Mouse (Mus musculus) stomach, embryonic 14.5 days (tissue): ENCODE results near the gene Syncrip. TPM values are rescaled to one million over a fixed set of nuclear protein-coding genes. Genes with fewer than 3 reads are reported as not detected.
"Not testable (repeated sequence)": the region's sequence is repeated elsewhere in the genome, so short reads cannot be mapped to it uniquely, and the experiment has no call there.

Source experiments
- ATAC-seq: fragments of 200-750 bp; cut with Nextera tagmentation; 2 replicates; pipeline ENCODE4 v1.8.0; 2017; ENCODE audit warnings: low read depth, moderate TSS enrichment; ENCODE audit not compliant: insufficient number of reproducible peaks, insufficient read depth, low FRiP score
- H3K27ac ChIP-seq: fragments of 300-500 bp; sonication (generic); 2 replicates; pipeline ENCODE4 v1.5.1; 2014; ENCODE audit warnings: mild to moderate bottlenecking, low read length, moderate library complexity, mixed read lengths
- H3K27me3 ChIP-seq: fragments of 300-500 bp; sonication (generic); 2 replicates; pipeline ENCODE4 v1.6.1; 2014; ENCODE audit warnings: low read length, control low read depth, mixed read lengths; ENCODE audit not compliant: control insufficient read depth, insufficient read depth
- H3K36me3 ChIP-seq: fragments of 300-500 bp; sonication (generic); 2 replicates; pipeline ENCODE4 v1.6.1; 2014; ENCODE audit warnings: mild to moderate bottlenecking, control low read depth, low read length, moderate library complexity, mixed read lengths; ENCODE audit not compliant: control insufficient read depth, insufficient read depth
- H3K4me1 ChIP-seq: fragments of 300-500 bp; sonication (generic); 2 replicates; pipeline ENCODE4 v1.6.1; 2014; ENCODE audit warnings: low read length, control low read depth, mixed read lengths; ENCODE audit not compliant: control insufficient read depth, insufficient read depth
- H3K4me2 ChIP-seq: fragments of 300-500 bp; sonication (generic); replicated peaks from 2 replicates; pipeline ENCODE4 v1.6.1; 2014; ENCODE audit warnings: low read depth, low read length, control low read depth
- H3K4me3 ChIP-seq: fragments of 300-500 bp; sonication (generic); 2 replicates; pipeline ENCODE4 v1.5.1; 2014; ENCODE audit warnings: low read depth, low read length, control low read depth
- H3K9ac ChIP-seq: fragments of 300-500 bp; sonication (generic); replicated peaks from 2 replicates; pipeline ENCODE4 v1.6.1; 2014; ENCODE audit warnings: low read depth, mild to moderate bottlenecking, control low read depth, low read length, moderate library complexity, mixed read lengths
- H3K9me3 ChIP-seq: fragments of 300-500 bp; sonication (generic); 2 replicates; pipeline ENCODE4 v1.6.1; 2016; ENCODE audit warnings: low read depth, low read length, control low read depth; ENCODE audit not compliant: control insufficient read depth
- WGBS: fragments of 180-500 bp; shearing (Covaris S2); extraction: QIAGEN DNeasy Blood & Tissue Kit; methylation state at CpG from one replicate; pipeline ENCODE4 v1.1.7; 2014; 5-methylcytosine and 5-hydroxymethylcytosine counted together
- polyA plus RNA-seq: library from polyadenylated mRNA; unstranded; fragments of >200 nt; fragmentation: Nextera tagmentation; extraction: Ambion mirVana; gene quantifications from 2 replicates; pipeline ENCODE4 v1.2.1, GENCODE M21; 2014

Syncrip gene
- 123 and 135 TPM in 2 replicates for polyA plus RNA-seq

DNA sequence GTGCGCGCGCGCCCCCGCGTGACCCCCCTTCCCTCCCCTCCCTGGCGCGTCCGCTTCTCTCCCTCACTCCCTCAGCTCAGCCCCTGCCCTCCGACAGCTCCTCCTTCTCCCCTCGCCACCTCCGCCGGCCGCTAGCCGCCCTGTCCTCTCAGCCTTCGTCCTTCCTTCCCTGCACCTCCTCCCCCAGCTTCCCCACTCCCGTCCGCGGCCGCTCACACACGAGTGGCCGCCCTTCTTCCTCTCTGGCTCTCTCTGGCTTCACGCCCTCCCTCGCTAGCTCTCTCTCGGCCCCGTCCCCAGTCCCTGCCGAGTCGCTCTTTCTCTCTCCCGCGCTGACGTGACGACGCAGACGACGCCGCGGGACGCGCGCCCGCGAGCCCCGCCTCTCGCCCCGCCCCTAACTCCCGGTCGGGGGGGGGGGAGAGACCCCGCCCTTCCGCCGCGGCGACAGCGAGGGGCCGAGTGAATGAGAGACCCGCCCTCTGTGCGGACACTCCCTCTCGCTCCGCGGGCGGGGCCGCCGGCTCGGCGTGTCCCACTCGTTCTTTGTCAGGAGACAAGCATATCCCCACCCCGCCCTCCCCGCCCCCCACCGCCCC lies at the start of gene Syncrip:
TSS of gene Syncrip (minus strand) at position 345 of the 599 bp plus-strand sequence.
- not testable (repeated sequence) for H3K9me3 ChIP-seq, H3K27me3 ChIP-seq, H3K36me3 ChIP-seq
- peaks cover 16% of the 10 kb centered on the region; the same call in 1 of the 2 replicates for H3K4me1 ChIP-seq
- peak within 1 kb of the TSS; percentile 99 for H3K27ac ChIP-seq
- ATAC-seq, result peak; percentile 95
- H3K4me2 ChIP-seq, result peak within 1 kb of the TSS; percentile 81
- peak within 1 kb of the TSS; percentile 93 for H3K4me3 ChIP-seq
- under 1% methylated on average over 43 of the region's 68 CpGs for WGBS
- peak within 1 kb of the TSS; percentile 99 for H3K9ac ChIP-seq

DNA sequence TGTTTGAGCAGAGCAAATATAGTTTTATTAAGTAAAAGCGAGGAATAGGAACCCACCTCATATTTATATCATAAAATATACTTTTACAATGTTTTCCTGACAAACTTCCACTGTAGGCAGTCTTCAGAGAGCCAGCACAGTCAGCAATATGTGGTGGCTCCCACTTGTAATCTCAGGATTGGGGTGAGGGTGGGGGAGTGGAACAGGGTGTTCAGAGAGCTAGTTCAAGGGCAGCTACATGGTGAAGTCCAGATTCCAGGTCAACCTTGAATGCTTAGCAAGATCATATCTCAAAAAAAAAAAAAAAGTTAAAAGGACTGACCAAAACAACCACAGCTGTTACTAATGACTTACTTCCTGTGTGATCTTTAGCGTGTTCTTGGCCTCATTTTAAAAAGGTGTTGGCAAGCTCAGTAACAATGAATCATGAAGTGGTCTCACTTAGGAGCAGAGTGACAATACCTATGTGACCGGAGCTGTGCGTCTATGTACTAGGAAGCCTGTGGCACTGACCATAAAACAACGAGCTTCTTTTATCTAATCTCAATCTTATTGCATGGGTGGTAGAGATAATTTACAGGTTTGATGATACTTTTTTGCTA lies 47.7 kb upstream of the Syncrip start:
- H3K9me3 ChIP-seq, result no peaks in the 10 kb centered on the region
- 60% methylated on average over 5 of the region's 5 CpGs for WGBS

DNA sequence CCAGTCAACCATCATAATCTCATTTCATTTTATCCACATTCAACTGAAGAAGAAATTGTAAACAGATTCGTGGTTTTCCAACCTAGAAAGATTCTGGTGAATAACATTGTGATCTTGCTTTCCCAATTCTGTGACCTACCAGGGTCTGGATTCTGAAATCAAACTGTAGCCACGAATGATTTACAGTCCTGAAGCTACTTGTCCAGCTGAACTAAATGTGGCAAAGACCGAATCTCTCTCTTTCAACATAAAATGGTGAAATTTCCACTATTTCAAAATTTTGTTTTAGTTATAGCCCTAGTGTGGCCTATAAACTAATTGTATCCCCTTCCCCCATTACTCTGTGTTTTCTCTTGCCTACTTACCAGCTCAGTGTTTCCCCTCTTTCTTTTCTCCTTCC lies 47.2 kb upstream of the Syncrip start:
- H3K9ac ChIP-seq, result no peak overlapping the region
- no peak for ATAC-seq
- no peak overlapping the region for H3K27ac ChIP-seq
- H3K4me2 ChIP-seq, result no peak overlapping the region
- no peaks in the 10 kb centered on the region for H3K27me3 ChIP-seq
- no peaks in the 10 kb centered on the region for H3K4me1 ChIP-seq
- WGBS, result 79% methylated on average over 3 of the region's 3 CpGs
- H3K4me3 ChIP-seq, result no peak overlapping the region
- no peaks in the 10 kb centered on the region for H3K9me3 ChIP-seq
- H3K36me3 ChIP-seq, result no peaks in the 10 kb centered on the region

More for the DNA sequence above, 47.7 kb upstream of the Syncrip start:
- H3K4me3 ChIP-seq, result no peak overlapping the region
- H3K27me3 ChIP-seq, result no peaks in the 10 kb centered on the region
- no peak overlapping the region for H3K27ac ChIP-seq
- H3K9ac ChIP-seq, result no peak overlapping the region
- ATAC-seq, result no peak
- no peaks in the 10 kb centered on the region for H3K4me1 ChIP-seq
- H3K36me3 ChIP-seq, result no peaks in the 10 kb centered on the region
- no peak overlapping the region for H3K4me2 ChIP-seq

DNA sequence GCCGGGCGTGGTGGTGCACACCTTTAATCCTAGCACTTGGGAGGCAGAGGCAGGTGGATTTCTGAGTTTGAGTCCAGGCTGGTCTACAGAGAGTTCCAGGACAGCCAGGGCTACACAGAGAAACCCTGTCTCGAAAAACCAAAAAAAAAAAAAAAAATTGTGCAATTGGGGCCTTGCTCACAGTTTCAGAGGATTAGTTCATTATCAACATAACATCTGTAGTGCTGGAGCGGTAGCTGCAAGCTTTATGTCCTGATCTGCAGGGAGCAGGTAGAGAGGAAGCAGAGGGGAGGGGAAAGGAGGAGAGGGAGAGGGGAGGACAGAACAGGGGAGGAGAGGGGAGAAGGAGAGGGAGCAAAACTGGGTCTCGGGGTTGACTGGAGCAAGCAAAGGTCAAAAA lies 46.4 kb upstream of the Syncrip start:
- H3K4me2 ChIP-seq, result no peak overlapping the region
- no peak for ATAC-seq
- H3K4me3 ChIP-seq, result no peak overlapping the region
- H3K4me1 ChIP-seq, result no peaks in the 10 kb centered on the region
- H3K9me3 ChIP-seq, result no peaks in the 10 kb centered on the region
- H3K9ac ChIP-seq, result no peak overlapping the region
- H3K36me3 ChIP-seq, result no peaks in the 10 kb centered on the region
- H3K27ac ChIP-seq, result no peak overlapping the region
- WGBS, result 87% methylated on average over 5 of the region's 5 CpGs
- no peaks in the 10 kb centered on the region for H3K27me3 ChIP-seq

DNA sequence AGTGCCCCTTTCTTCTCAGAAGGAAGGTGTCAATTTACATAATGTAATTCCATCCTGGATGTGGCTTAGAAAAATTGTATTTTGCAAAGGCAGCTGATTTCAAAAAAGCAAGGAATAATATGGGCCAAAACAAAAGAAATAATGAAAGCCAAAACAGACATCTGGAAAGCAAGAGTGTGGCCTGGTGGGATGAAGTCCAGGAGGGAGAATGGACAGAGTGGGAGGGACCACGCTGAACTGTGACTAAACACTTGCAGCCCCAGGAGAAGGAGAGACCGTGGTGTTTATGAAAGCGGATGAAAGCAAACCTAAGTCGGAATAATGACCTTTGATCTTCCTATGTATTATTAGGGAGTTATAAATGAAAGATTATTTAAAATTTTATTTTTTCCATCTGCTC lies 45.6 kb upstream of the Syncrip start:
- WGBS, result 76% methylated on average over 4 of the region's 4 CpGs
- ATAC-seq, result no peak
- H3K9ac ChIP-seq, result no peak overlapping the region

DNA sequence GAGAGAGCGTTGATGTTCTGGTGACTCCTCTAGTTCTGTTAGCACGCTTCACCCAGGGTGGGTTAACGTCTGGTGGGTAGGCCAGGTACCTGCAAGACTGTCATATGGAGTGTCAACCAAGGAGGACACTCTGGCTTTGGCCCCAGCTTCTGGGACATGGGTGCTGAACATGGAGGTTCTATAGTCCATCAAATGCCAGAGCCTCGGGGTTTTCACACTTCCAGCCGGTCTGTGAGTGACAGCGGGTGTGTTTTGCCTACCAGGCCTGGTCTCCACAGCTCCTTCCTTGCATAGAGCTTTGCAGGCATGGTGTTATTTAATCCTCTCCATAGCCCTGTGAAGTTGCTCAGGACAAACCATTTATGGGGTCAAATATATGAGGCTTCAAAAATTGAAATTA lies 43.0 kb upstream of the Syncrip start:
- H3K4me3 ChIP-seq, result no peak overlapping the region
- peaks cover 6% of the 10 kb centered on the region; the same call in 1 of the 2 replicates for H3K4me1 ChIP-seq
- H3K27ac ChIP-seq, result no peak overlapping the region
- ATAC-seq, result no peak
- no peak overlapping the region for H3K4me2 ChIP-seq
- H3K9ac ChIP-seq, result no peak overlapping the region
- H3K36me3 ChIP-seq, result peaks cover 8% of the 10 kb centered on the region
- WGBS, result 87% methylated on average over 6 of the region's 6 CpGs
- H3K9me3 ChIP-seq, result no peaks in the 10 kb centered on the region
- no peaks in the 10 kb centered on the region for H3K27me3 ChIP-seq

More for the DNA sequence above, 45.6 kb upstream of the Syncrip start:
- no peak overlapping the region for H3K4me2 ChIP-seq
- no peaks in the 10 kb centered on the region for H3K4me1 ChIP-seq
- no peaks in the 10 kb centered on the region for H3K9me3 ChIP-seq
- H3K27me3 ChIP-seq, result no peaks in the 10 kb centered on the region
- H3K36me3 ChIP-seq, result no peaks in the 10 kb centered on the region
- no peak overlapping the region for H3K27ac ChIP-seq
- H3K4me3 ChIP-seq, result no peak overlapping the region

DNA sequence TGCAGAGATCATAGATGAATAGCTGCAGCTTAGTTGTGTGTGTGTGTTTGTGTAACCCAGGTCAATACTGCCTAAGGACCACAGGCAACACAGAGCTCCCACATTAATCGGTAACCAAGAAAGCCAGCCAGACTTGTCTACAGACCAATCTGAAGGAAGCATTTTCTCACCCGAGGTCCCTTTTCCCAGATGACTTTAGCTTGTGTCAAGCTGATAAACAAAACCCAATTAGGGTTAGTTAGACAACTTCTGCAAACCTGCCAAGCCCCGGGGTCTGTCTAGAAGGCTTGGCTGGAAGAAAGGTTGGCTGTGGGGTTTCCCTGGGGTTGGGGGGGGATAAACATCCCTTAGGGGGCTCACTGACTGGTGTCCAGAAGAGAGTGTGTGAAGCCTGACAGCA lies 42.4 kb upstream of the Syncrip start:
- no peak for ATAC-seq
- H3K4me2 ChIP-seq, result no peak overlapping the region
- peaks cover 13% of the 10 kb centered on the region for H3K36me3 ChIP-seq
- peaks cover 6% of the 10 kb centered on the region; the same call in 1 of the 2 replicates for H3K4me1 ChIP-seq
- no peaks in the 10 kb centered on the region for H3K27me3 ChIP-seq
- WGBS, result 48% methylated on average over 3 of the region's 3 CpGs
- H3K9me3 ChIP-seq, result no peaks in the 10 kb centered on the region
- H3K27ac ChIP-seq, result no peak overlapping the region
- no peak overlapping the region for H3K9ac ChIP-seq
- no peak overlapping the region for H3K4me3 ChIP-seq

DNA sequence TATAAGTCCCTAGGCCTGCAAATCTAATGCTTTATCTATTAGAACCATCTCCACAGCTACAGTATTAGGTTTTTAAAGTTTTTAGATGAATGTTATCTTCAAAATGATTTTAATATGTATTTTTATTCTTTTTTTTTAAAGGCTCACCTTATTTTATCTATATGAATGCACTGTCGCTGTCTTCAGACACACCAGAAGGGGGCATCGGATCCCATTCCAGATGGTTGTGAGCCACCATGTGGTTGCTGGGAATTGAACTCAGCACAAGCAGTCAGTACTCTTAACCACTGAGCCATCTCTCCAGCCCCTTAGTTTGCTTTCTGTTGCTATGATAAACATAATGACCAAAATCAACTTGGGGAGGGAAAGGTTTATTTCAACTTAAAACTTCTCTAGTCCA lies 42.0 kb upstream of the Syncrip start:
- H3K4me1 ChIP-seq, result peaks cover 6% of the 10 kb centered on the region; the same call in 1 of the 2 replicates
- no peaks in the 10 kb centered on the region for H3K27me3 ChIP-seq
- no peaks in the 10 kb centered on the region for H3K9me3 ChIP-seq
- no peak overlapping the region for H3K4me2 ChIP-seq
- WGBS, result 97% methylated on average over 2 of the region's 2 CpGs
- H3K27ac ChIP-seq, result no peak overlapping the region
- ATAC-seq, result no peak
- H3K9ac ChIP-seq, result no peak overlapping the region
- H3K4me3 ChIP-seq, result no peak overlapping the region
- peaks cover 13% of the 10 kb centered on the region for H3K36me3 ChIP-seq

DNA sequence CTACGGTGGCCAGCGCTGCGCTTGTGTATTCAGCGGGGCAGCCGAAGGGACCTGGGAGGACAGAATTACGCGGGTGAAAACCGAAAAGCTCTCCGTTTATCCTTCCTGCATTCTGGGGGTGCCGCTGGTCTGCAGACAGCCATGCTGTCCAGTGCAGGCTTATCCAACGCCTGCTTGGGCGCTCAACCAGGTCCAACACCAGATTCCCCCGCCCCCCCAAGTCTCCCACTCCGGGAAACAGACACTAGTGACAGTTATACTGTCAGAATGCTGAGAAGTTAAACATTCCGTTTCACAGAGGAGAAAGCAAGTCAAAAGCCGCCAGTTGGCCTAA lies 40.9 kb upstream of the Syncrip start:
- H3K27me3 ChIP-seq, result no peaks in the 10 kb centered on the region
- no peak for ATAC-seq
- 1% methylated on average over 16 of the region's 16 CpGs for WGBS
- peaks cover 6% of the 10 kb centered on the region; the same call in 1 of the 2 replicates for H3K4me1 ChIP-seq
- H3K9ac ChIP-seq, result peak overlapping the region; percentile 50
- H3K36me3 ChIP-seq, result peaks cover 13% of the 10 kb centered on the region
- peak overlapping the region; percentile 57 for H3K4me2 ChIP-seq
- peak overlapping the region; percentile 96 for H3K4me3 ChIP-seq
- no peaks in the 10 kb centered on the region for H3K9me3 ChIP-seq
- peak overlapping the region; percentile 83 for H3K27ac ChIP-seq
